Comparison of ENCODE assay signal across 10 mouse cellular contexts in genomic region chr16:18696820-18697168, GRCm38 (mm10).
A peak's percentile ranks its signal among the peaks of the same experiment; 100 is the strongest.
DNase-seq lines count a peak whose midpoint lies in the region; ATAC-seq and TF ChIP-seq lines count a peak whose summit lies in the region.
"Had no signal": no experiment of that assay in that cellular context is flagged by ENCODE, and none has a peak within 500 bp of the region (broad histone marks: within the 10 kb centered on the region; RNA-seq: fewer than 3 reads in every experiment).

No protein-coding gene starts in this region.

- H3K9ac ChIP-seq in forebrain, embryonic 11.5 days (ENCODE audit: low read length) = no peak overlapping the region
- H3K9ac ChIP-seq in forebrain, embryonic 15.5 days (replicated peaks) = no peak overlapping the region
- H3K9ac ChIP-seq in limb, embryonic 13.5 days = no peak overlapping the region
- H3K9ac ChIP-seq: forebrain, embryonic 13.5 days had no signal

- H3K36me3 ChIP-seq in forebrain, embryonic 11.5 days (ENCODE audit: control insufficient read depth, insufficient read depth, low read length) = no peaks in the 10 kb centered on the region
- H3K36me3 ChIP-seq in forebrain, embryonic 15.5 days = no peaks in the 10 kb centered on the region
- no peaks in the 10 kb centered on the region for H3K36me3 ChIP-seq in embryonic facial prominence, embryonic 10.5 days (replicated peaks)
- no peaks in the 10 kb centered on the region for H3K36me3 ChIP-seq in limb, embryonic 13.5 days

- no peak for TF ChIP-seq CTCF in left cerebral cortex, adult 2 months (IDR thresholded peaks at IDR 0.05)
- TF ChIP-seq CTCF in layer of hippocampus, adult 2 months (conservative IDR thresholded peaks at IDR 0.05) = no peak

- no peak overlapping the region for H3K4me3 ChIP-seq in forebrain, embryonic 11.5 days (ENCODE audit: low read depth, low read length)
- H3K4me3 ChIP-seq in forebrain, embryonic 15.5 days = no peak overlapping the region
- H3K4me3 ChIP-seq in left cerebral cortex, adult 2 months = no peak overlapping the region
- peak overlapping the region; percentile 30; the same call in 1 of the 2 replicates for H3K4me3 ChIP-seq in embryonic facial prominence, embryonic 10.5 days
- no peak overlapping the region for H3K4me3 ChIP-seq in limb, embryonic 13.5 days
- H3K4me3 ChIP-seq in layer of hippocampus, adult 2 months = no peak overlapping the region
- H3K4me3 ChIP-seq: forebrain, embryonic 13.5 days had no signal

- no peaks in the 10 kb centered on the region for H3K27me3 ChIP-seq in forebrain, embryonic 11.5 days (ENCODE audit: control insufficient read depth, insufficient read depth, low read length)
- no peaks in the 10 kb centered on the region for H3K27me3 ChIP-seq in forebrain, embryonic 15.5 days
- H3K27me3 ChIP-seq in embryonic facial prominence, embryonic 10.5 days (replicated peaks; ENCODE audit: low read depth, poor library complexity, severe bottlenecking) = no peaks in the 10 kb centered on the region
- no peaks in the 10 kb centered on the region for H3K27me3 ChIP-seq in limb, embryonic 13.5 days
- H3K27me3 ChIP-seq: forebrain, embryonic 13.5 days; Patski had no signal

- no peaks in the 10 kb centered on the region for H3K9me3 ChIP-seq in forebrain, embryonic 11.5 days (ENCODE audit: control insufficient read depth, low read length)
- no peaks in the 10 kb centered on the region for H3K9me3 ChIP-seq in forebrain, embryonic 15.5 days
- no peaks in the 10 kb centered on the region for H3K9me3 ChIP-seq in embryonic facial prominence, embryonic 10.5 days
- no peaks in the 10 kb centered on the region for H3K9me3 ChIP-seq in limb, embryonic 13.5 days
- H3K9me3 ChIP-seq: forebrain, embryonic 13.5 days had no signal

- H3K4me1 ChIP-seq in forebrain, embryonic 11.5 days (replicated peaks; ENCODE audit: control insufficient read depth, insufficient read depth, low read length) = no peaks in the 10 kb centered on the region
- no peaks in the 10 kb centered on the region for H3K4me1 ChIP-seq in forebrain, embryonic 15.5 days
- H3K4me1 ChIP-seq in embryonic facial prominence, embryonic 10.5 days = peaks cover 12% of the 10 kb centered on the region
- no peaks in the 10 kb centered on the region for H3K4me1 ChIP-seq in limb, embryonic 13.5 days

- H3K27ac ChIP-seq in forebrain, embryonic 11.5 days (ENCODE audit: low read depth, low read length) = no peak overlapping the region
- no peak overlapping the region for H3K27ac ChIP-seq in forebrain, embryonic 15.5 days (replicated peaks)
- peak overlapping the region; percentile 11; the same call in 1 of the 2 replicates for H3K27ac ChIP-seq in left cerebral cortex, adult 2 months
- H3K27ac ChIP-seq in embryonic facial prominence, embryonic 10.5 days (replicated peaks) = no peak overlapping the region
- no peak overlapping the region for H3K27ac ChIP-seq in limb, embryonic 13.5 days
- no peak overlapping the region for H3K27ac ChIP-seq in layer of hippocampus, adult 2 months
- H3K27ac ChIP-seq: forebrain, embryonic 13.5 days had no signal

- peak; percentile 30; the same call in 1 of the 2 replicates for ATAC-seq in forebrain, embryonic 11.5 days (replicated peaks; ENCODE audit: low FRiP score)
- ATAC-seq in forebrain, embryonic 15.5 days (replicated peaks) = no peak
- 0 out of 2 replicates have a peak, but pooled peaks have one; percentile 32 for ATAC-seq in limb, embryonic 13.5 days (ENCODE audit: low FRiP score, low read depth)

- intact Hi-C loops in left cerebral cortex, adult 2 months (cut with DNase I) = loop anchor here (1.0 to 5.0 kb wide), 2 partner anchors 102 to 161 kb away; no protein-coding TSS in a partner anchor
- intact Hi-C loops in left cerebral cortex, postnatal 10 days (cut with DNase I) = loop anchor here (1.0 to 5.0 kb wide), 2 partner anchors 102 to 161 kb away; no protein-coding TSS in a partner anchor

- DNase-seq in forebrain, embryonic 11.5 days (ENCODE audit: low spot score) = no peak
- DNase-seq in left cerebral cortex, adult 2 months (ENCODE audit: extremely low spot score in 1 of 2, low spot score in 2 of 2) = no peak
- no peak for DNase-seq in left cerebral cortex, postnatal 10 days (ENCODE audit: extremely low spot score in 1 of 2, low spot score in 2 of 2)
- no peak for DNase-seq in embryonic facial prominence, embryonic 10.5 days (ENCODE audit: low spot score)
- DNase-seq in layer of hippocampus, adult 2 months (ENCODE audit: low spot score in 2 of 2) = no peak
- DNase-seq in adrenal gland, adult 18-20 months (ENCODE audit: low spot score in 2 of 2) = no peak

- H3K4me2 ChIP-seq in forebrain, embryonic 11.5 days (ENCODE audit: low read depth, low read length, severe bottlenecking) = no peak overlapping the region
- no peak overlapping the region for H3K4me2 ChIP-seq in forebrain, embryonic 15.5 days (replicated peaks)
- H3K4me2 ChIP-seq in limb, embryonic 13.5 days (replicated peaks) = peak overlapping the region; percentile 25
- H3K4me2 ChIP-seq: forebrain, embryonic 13.5 days had no signal

- WGBS in forebrain, embryonic 11.5 days = 58% methylated on average over 5 of the region's 5 CpGs
- 52% methylated on average over 5 of the region's 5 CpGs for WGBS in forebrain, embryonic 15.5 days
- 60% methylated on average over 5 of the region's 5 CpGs for WGBS in embryonic facial prominence, embryonic 10.5 days
- 62% methylated on average over 5 of the region's 5 CpGs for WGBS in limb, embryonic 13.5 days
